Mouse (Mus musculus) left cerebral cortex, adult 18-20 months (tissue): ENCODE measurements around the gene Dennd5b. TPM values are rescaled to one million over a fixed set of nuclear protein-coding genes. Genes with fewer than 3 reads are reported as not detected.
A peak's percentile ranks its signal among the peaks of the same experiment; 100 is the strongest.
"Not testable (repeated sequence)": the region's sequence is repeated elsewhere in the genome, so short reads cannot be mapped to it uniquely, and the experiment has no call there.

Source experiments
- DNase-seq, 2 experiments: peaks; one replicate each; pipeline ENCODE4 v3.0.0; 2021 to 2022; ENCODE audit warnings: low spot score in 2 of 2, mixed read lengths in 1 of 2
- long read RNA-seq, 2 experiments: library from polyadenylated mRNA; stranded (forward); transcript quantifications; one replicate each; pipeline ENCODE4 v2.0.0; 2021
- total RNA-seq, 2 experiments: library from RNA; stranded (reverse); gene quantifications; 2 replicates each; pipeline ENCODE4 v1.2.3; 2021

The Dennd5b gene
- 10 to 100 TPM; 61.8 to 62.2 TPM for total RNA-seq
- long read RNA-seq, experiment 1, full-length matches to known transcripts: 3 of 14 reads
- long read RNA-seq, experiment 1, partial matches to known transcripts: 4 of 14 reads
- long read RNA-seq, experiment 1, other reads (novel, unspliced or antisense): 7 of 14 reads
- long read RNA-seq, experiment 2, full-length matches to known transcripts: 1 of 5 reads
- long read RNA-seq, experiment 2, partial matches to known transcripts: 1 of 5 reads
- long read RNA-seq, experiment 2, other reads (novel, unspliced or antisense): 3 of 5 reads

DNA sequence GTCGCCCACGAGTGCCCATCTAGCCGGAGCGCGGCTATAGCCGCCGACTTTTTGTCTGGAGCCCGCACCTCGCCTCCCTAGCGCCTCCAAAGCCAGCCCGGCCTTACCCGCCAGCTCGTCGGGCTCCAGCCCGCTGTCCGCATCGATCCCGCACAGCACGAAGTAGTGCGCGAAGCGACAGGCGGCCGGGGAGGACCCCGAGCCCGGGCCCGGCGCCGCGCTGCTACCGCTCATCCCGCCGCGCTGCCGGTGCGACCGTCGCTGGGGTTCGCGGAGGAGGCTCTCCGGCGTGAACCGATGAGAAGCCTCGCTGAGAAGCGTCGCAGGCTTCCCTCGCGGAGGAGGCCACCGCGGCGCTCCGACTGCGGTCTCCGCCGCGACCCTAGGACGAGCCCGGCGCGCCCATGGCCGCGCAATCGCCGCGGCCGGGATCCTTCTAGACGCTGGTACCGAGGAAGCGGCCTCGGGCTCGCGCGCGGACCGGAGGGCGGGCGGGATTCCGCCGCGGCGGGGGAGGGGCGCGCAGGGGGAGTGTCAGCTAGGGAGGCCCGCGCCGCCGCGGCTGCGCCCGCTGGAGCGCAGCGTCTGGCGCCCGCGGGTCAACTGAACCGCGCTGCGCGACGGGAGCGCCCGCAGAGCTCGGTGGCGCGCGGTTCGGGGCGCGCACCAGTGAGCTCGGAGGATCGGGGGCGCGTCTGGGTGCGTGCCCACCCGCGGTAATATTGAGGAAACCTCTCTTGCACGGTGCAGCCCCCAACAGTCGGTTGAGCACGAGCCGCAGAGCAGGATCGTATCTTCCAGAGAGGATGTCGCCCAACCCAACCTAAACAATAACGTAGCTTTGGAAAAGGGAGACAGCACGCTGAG, at the start of gene Dennd5b:
TSS of gene Dennd5b (minus strand) at position 605 of the 867 bp plus-strand sequence.
- DNase-seq: peak; percentile 74 to 85

DNA sequence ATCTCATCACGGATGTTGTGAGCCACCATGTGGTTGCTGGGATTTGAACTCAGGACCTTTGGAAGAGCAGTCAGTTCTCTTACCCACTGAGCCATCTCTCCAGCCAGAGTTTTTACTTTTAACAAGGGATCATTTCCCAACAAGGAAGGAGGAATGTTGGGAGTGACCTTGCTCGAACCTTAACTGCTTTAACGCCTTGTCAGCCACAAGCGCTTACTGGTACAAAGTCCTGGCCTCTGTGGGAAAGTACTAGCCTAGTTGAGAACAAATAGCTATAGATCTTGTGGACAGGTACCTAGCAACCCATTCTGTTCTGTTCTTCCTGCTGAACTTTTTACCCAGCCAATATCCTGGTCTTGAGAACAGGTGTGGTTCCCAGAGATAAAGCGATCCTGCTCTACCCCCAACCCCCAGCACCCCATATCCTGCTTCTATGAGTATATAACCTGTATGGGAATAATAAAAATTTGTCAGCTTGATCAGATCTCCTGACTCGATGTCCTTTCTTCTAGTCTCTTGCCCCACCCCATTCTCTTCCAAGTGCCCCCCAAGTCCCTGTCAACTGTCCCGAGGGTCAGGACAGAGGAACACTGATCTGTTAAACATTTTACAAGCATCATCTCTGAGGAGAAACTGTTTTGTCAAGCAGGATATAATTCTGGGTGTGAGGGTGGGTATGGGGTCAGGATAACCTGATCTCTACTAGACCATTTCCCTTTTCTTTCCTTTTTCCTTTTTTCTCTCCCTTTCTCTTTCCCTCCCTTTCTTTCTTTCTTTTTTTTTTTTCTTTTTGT, 47.2 kb upstream of the Dennd5b start:
- no peak for DNase-seq

DNA sequence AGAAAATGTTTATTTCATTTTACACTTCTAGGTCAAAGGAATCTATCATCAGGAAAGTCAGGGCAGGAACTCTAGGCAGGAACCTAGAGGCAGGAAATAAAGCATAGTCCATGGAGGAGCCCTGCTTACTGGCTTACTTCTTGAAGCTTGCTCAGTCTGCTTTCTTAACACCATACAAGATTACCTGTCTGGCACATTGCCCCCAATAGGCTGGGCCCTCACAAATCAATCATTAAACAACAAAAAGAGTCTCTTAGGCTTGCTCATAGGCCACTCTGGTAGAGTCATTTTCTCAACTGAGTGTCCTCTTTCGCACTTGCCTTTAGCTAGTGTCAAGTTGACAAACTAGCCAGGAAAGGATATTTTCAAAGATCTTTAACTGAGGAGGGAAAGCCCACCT, 43.7 kb upstream of the Dennd5b start:
- DNase-seq: no peak

DNA sequence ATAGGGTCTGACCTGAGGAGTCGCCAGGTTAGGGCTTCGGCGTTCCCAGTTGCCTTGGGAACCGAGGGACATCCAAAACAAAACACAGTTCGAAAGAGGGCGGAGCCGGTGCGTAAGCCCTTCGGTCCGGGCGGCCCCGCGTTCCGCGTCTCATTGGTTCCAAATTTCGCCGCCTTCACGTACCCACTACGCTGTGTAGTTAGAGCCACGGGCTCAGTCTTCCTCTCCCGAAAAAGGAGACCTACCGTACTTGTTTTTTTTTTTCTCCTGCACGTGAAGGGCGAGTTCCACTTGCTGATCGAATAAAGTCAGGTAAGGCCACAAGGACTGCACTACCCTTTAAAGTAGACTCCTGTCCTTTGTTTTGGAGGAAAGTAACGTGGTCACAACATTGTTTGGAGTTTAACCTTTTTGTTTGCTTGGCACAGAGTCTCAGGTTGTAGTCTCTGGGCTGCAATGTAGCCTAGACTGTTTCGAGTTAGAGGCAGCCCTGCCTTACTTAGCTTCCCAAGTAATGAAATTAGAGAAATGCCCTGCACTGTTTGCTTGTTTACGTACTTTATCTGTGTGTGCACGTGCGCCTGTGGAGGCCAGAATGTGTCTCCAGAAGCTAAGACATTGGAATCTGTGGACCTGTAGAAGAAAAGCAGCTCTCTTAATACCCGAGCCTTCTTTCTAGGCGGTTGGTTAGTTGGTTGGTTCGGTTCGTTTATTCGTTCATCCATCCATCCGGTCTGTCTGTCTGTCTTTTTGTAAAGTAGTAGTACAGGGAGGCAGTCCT, 40.1 kb upstream of the Dennd5b start:
- DNase-seq: peak; percentile 52 to 79

DNA sequence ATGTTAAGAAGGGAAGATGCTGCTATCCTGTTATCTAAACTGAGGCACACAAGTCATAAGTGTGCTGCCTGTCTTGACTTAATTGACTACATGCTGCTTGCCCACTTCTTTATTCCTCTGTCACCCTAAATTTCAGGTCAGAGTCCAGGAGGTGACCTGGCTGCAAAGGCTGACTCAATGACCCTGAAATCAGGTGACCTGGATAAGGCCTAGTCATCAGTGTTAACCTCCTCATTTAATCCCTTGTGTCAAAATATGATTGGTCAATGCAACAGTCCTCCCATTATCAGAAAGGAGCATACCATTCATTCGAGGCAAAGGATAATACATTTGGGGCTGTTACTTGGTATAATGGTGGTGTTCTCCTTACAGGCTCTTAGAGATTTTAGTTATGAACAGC, 38.0 kb upstream of the Dennd5b start, which contains the start of gene Etfbkmt:
TSS of gene Etfbkmt (plus strand) at position 379 of the 400 bp plus-strand sequence.
- DNase-seq: no peak

DNA sequence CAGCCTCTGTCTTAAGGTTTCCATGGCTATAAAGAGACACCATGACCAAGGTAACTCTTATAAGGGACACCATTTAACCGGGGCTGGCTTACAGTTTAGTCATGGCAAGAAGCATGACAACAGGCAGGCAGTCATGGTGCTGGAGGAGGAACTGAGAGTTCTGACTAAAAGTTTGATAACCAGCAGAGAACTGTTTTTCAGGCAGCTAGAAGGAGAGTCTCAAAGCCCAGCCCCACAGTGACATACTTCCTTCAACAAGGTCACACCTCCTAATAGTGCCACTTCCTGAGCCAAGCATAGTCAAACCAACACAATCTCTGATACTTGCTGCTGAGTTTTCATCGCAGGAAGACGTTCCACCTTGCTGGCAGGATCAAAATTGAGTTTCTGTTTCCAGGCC, 37.5 kb upstream of the Dennd5b start:
- DNase-seq: no peak

DNA sequence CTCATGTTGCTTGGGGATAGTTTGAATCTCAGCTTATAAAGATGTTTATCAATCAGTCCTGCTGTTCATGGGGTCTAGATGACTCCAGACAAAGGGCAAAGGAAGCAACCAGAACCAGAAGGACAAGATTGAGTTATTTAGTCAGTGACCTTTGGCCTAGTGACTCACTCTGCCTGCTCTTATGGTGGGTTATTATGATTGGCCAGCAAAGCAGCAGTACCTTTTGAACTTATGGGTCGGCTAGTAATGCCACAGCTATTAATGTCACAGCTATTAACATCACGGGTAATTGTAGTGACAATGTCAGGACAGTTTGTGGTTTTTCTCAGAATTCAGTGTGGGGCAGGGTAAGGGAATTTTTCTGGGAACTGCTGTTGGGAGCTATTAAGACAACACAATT, 36.5 kb upstream of the Dennd5b start:
- DNase-seq: no peak

DNA sequence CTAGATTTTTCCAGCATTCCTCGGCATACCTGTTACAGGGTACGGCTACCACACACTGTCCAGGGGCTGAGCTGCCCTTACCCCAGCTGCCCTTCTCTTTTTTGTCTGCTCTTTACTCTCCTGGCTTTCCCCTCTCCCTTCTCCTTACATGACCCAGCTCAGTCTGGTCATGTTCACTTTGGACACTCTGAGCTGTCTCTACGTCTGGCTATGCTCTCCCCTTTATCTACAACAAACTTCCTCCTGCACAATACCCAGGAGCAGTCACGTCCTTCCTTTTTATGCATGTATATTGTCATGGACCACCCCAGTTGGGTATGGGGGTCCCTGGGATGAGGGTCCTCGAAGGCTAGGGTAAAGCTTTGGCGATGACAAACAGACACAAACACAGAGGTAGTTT, 34.2 kb upstream of the Dennd5b start:
- DNase-seq: no peak

DNA sequence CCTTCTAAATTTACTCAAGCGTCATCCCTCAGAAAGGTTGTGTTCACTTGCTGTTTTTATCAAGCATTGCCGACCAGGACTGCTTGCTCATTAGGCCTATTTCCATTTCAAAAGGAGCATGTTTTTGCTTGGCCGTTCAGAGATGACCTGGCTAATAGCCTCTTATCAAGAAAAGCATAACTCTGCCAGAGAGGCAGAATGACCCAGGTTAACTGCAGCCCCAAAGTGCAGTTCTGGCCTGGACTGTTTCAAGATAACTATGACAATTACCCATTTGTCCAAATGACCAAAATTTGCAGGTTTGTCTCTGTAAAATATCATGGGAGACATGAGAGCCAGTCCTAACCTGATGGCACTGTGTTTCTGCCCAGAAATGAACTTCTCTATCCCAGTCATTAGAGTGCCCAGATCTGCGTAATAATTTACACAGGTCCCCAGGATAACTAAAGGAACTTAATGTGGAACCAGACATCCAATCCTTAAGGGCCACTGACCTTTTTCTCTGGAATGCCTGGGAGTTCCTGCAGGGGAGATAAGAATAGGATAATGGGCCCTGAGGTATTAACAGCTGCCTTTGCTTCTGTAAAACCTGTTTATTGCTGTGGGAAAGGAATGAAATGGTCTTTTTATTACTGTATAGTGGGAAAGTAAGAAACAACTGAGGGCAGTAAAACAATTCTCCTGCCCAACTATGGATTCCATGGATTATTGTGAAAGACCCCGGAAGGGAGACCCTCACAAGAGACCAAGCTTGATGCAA, 33.1 kb upstream of the Dennd5b start:
- no peak for DNase-seq

DNA sequence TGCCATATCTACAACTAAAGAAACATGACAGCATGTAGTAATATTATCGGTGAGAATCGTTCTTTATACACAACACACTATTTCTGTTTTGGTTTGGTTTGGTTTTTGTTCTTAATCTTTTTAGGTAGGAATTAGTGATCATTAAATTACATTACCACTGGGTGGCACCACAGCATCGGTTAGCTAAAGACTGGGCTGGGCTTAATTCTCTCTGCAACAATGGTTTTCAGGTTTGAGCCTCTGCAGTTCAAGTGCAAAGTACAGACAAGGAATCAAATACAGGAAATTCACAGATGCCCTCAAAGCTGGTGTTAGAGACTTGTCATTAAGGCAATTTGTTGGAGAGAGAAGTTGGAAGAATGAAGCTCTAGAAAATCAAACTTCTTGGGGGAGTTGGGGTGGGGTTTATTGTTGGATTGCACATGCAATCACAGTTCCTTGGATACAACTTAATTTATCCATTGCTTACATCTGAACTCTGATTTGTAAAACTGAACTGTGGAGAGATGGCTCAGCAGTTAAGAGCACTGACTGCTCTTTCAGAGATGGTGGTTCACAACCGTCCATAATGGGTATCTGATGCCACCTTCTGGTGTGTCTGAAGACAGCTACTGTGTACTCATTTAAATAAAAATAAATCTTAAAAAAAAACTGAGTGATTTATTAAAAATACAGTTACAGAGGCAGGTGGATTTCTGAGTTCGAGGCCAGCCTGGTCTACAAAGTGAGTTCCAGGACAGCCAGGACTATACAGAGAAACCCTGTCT, 31.0 kb upstream of the Dennd5b start:
- DNase-seq: peak; percentile 8 to 11

DNA sequence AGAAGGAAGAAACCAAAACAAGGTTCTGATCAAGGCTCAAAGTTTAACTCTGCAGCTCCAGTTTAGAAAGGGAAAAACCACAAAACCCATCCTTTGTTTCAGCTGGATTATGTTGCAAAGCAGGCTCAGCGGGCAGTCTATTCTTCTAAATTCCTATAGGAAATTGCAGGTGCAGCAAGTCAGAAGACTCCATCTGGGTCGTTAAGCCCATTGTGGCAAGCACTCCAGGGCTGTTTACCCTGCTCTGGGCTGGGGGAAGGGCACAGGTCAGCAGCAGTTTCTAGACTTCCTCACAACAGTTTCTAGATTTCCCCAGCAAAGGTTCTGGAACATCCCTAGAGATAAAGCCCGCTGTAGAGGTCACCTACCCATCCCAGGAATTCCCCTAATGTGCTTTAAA, 29.6 kb upstream of the Dennd5b start:
- no peak for DNase-seq

DNA sequence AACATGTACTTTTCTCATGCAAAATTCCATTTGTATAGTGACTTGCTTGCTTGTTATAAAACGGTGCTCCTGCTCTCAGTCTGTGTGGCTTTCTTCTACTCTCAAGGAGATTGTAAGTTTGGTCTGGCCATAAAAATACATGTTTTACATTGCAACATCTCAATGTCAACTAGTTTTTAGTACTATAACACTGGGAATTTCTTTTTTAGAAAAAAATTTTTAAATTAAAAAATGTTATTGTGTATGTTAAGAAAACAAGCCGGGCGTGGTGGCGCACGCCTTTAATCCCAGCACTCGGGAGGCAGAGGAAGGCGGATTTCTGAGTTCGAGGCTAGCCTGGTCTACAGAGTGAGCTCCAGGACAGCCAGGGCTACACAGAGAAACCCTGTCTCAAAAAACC, 28.4 kb upstream of the Dennd5b start, which contains the start of gene Gm10203:
TSS of gene Gm10203 (plus strand) at position 301 of the 400 bp plus-strand sequence.
- not testable (repeated sequence) for DNase-seq

DNA sequence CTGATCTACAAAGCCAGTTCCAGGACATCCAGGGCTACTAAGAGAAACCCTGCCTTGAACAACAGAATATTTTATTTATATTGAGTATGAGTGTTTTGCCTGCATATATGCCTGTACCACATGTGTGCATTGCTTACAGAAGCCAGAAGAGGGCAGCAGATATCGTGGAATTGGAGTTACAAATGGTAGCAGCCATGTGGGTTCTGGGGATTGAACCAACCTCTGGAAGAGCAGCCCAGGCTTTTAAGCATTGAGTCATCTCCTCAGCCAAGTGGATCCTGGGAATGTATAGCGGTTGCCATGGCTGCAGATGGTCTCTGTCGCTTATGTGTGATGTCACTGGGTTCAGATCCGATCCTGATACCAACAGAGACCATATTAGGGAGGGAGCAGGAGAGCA, 25.2 kb upstream of the Dennd5b start:
- no peak for DNase-seq

DNA sequence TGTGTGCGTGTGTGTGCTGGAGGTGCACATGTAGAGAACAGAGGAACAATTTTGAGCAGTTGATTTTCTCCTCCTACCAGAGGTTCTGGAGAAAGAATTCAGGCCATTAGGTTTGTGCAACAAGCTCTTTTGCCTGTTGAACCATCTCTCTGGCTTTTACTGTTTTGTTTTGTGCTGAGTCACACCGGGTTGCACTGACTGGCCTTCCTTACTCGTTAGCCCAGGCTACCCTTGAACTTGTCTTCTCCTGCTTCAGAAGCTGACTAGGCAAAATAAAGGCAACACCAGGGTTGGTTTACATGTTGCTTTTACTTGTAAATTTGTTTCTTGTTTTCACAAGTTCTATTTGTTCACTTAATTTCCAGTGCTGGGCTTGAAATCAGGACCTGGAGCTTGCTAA, 21.6 kb upstream of the Dennd5b start:
- no peak for DNase-seq

DNA sequence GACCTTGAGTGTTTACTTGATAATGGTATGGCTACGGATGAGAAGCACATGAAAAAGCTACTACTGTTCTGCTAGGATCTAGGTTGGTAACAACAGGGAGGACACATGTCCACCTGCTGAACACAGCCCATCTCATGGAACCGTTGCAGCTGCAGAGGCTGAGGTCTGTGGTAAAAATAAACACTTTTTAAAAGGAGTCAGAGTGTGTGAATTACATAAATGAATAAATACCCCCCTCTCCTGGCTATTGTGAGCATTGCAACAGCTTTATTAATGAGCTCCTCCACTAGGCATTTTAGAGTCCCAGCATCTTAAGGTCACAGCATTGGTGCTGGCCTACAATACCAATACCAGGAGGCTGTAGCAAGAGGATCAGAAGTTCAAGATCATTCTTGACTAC, 18.4 kb upstream of the Dennd5b start:
- DNase-seq: peak; percentile 45 to 78

DNA sequence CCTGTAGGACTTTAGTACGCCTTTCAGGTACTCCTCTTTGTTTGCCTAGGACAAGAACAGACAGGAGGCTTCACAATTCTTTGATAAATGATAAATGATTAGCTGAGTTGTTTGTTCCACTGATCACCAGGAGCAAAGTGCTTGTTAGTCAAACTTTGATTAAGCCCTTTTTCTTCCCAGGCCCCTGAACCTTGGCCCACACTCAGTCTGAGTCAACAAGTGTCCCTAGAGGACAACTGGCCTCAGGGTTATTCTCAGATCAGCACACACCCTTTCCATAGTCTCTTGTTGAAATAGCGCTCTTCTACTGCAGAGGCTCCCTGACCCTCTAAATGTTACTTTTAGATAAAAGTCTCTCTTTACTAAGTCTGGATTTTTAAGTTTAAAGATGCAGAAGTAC, 17.5 kb upstream of the Dennd5b start:
- DNase-seq: no peak

DNA sequence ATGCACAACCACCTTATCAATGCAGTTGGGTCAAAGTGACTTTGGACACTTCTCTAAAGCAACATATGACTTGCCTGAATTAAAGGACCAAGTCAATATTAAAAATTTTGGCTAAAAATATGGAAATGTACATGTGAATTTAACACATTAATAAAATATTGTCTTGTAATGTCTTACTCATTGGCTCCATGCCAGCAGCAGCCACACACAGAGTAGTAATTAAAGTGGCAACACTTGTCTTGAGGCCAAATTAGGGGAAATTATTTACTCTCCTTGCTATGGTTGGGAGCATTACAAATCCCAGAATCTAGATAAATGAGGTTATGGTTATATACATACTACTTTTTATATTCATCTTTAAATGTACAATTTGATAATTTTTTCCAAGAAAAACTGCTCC, 15.5 kb upstream of the Dennd5b start:
- DNase-seq: no peak

DNA sequence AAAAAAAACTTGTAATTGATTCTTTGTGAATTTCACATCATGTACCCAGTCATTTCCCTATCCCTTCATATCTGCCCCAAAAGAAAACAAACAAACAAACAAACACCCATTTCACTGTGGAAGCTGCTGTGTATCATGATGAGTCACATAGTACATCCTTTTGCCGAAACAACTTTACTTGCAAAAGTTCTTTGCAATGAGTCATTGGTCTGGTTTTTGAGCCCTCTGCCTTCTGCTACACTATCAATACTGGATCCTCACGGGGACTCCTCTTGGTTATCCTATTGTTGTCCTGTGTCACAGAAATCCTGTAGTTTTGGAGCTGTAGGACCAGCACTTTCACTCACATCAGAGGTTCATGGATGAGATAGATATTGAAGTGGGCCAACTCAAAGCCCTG, 7.4 kb upstream of the Dennd5b start:
- no peak for DNase-seq

DNA sequence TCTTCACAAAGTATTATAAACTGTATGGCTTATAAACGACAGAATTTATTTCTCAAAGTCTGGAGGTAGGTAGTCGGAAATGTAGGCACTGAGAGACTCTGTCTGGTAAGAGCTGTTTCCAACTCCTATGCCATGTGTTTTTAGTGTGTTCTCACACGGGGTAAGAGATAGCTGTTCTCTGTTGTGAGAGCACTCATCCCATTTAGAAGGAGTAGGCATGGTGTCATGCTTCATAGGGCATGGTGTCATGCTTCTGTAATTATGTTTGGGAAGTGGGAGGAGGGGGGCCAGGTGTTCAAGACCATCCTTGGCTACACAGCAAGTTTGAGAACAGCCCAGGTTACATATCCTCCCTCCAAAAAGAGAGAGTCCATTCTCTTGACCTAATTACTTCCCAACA, 6.1 kb upstream of the Dennd5b start:
- no peak for DNase-seq
